Mouse (Mus musculus) small intestine, adult 2 months (tissue): ENCODE results near the gene Gm10142.
"Not testable (repeated sequence)": the region's sequence is repeated elsewhere in the genome, so short reads cannot be mapped to it uniquely, and the experiment has no call there.

Source experiments
- CTCF ChIP-seq: fragments of 200-500 bp; IDR thresholded peaks from 2 replicates; pipeline ENCODE4 v1.5.1; 2012; ENCODE audit warnings: low read depth, mild to moderate bottlenecking, control low read depth, inconsistent platforms, low read length, moderate library complexity, mixed read lengths; ENCODE audit not compliant: insufficient replicate concordance, insufficient read length; ENCODE audit errors: extremely low read depth
- POLR2A ChIP-seq: fragments of 200-500 bp; IDR thresholded peaks from 2 replicates; pipeline ENCODE4 v1.6.1; 2012; ENCODE audit warnings: low read depth, mild to moderate bottlenecking, control low read depth, inconsistent platforms, low read length, moderate library complexity

DNA sequence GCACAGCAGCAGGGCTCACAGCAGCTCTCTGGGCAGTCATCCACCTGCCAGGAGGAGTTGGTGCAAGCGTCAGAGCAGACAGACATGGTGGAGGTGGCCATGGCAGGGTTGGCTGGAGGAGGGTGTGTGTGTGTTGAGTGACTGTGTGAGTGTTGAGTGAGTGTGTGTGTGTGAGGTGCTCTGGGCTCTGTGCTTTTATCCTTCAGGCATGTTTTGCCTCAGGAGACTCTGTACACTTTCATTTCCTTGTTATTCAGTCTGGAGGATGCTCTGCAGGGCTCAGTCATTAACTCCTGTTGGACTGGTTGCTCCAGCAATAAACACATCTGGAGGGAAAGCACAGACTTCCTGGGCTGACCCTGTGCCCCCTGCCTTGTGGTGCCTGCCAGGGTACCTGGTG is 35.6 kb downstream of the Gm10142 start, which contains the start of gene Gm9736:
- not testable (repeated sequence) for TF ChIP-seq CTCF, POLR2A
